Mouse (Mus musculus) olfactory bulb, adult 2 months (tissue): ENCODE measurements around the gene Mcmbp.

Experiments
- CTCF ChIP-seq: fragments of 200-500 bp; IDR thresholded peaks from 2 replicates; pipeline ENCODE4 v1.5.1; 2012; ENCODE audit warnings: low read depth, mild to moderate bottlenecking, low read length, moderate library complexity; ENCODE audit not compliant: insufficient read depth
- POLR2A ChIP-seq: fragments of 200-500 bp; IDR thresholded peaks from 2 replicates; pipeline ENCODE4 v1.6.1; 2012; ENCODE audit warnings: mild to moderate bottlenecking, low read depth, low read length, moderate library complexity; ENCODE audit not compliant: insufficient read depth

DNA sequence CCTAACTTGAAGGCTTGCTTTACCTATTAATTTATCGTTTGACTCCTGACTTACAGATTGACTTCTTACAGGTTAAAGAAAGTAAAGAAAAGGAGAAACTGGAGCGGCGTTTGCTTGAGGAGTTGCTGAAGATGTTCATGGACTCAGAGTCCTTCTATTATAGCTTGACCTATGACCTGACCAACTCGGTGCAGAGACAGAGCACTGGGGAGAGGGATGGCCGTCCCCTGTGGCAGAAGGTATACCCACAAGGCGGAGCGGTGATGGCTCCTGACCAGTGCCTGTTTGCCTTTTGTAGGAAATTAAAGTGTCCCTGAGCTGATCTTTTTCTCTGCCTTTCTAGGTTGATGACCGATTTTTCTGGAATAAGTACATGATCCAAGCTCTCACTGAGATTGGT, 76.4 kb downstream of the Mcmbp start:
- TF ChIP-seq POLR2A (no peak), CTCF (no peak)
